Mouse (Mus musculus) embryonic facial prominence, embryonic 13.5 days (tissue): ENCODE results near the gene Pnkd. TPM values are rescaled to one million over a fixed set of nuclear protein-coding genes. Genes with fewer than 3 reads are reported as not detected.

Experiments used
- microRNA counts: library from miRNA; unstranded; fragments of <30 nt; microRNA quantifications from one replicate; lab custom pipeline; 2016
- microRNA-seq: library from miRNA; unstranded; fragments of <30 nt; microRNA quantifications from one replicate; pipeline ENCODE4, GENCODE M21; 2016
- polyA plus RNA-seq: library from polyadenylated mRNA; unstranded; fragments of >200 nt; fragmentation: Nextera tagmentation; extraction: Ambion mirVana; gene quantifications from 2 replicates; pipeline ENCODE4 v1.2.1, GENCODE M21; 2015

Pnkd gene
- polyA plus RNA-seq, 1 experiment from 2014 or later = 112 TPM

MicroRNA genes within 50 kb of the gene (microRNA counts, 519-probe panel; counts per million panel counts)
- 3,692 counts per million, percentile 82 among the panel's probes with 10 or more counts for microRNA mmu-miR-26b (lab: Ali Mortazavi, UCI)

Small RNA genes lying within 50 kb of the gene (microRNA-seq; reads per million reads assigned to microRNA genes)
- 33,064 reads per million, percentile 98 among the genes with 10 or more reads in this experiment for gene Mir26b

Other genes with a start within 250 kb of the Pnkd start
- 38.5 and 39.3 TPM in 2 replicates for gene Tns1, start 160.5 kb upstream of the Pnkd start, polyA plus RNA-seq
- gene Rufy4, start 159.4 kb upstream of the Pnkd start, polyA plus RNA-seq = 0.22 and 0.23 TPM in 2 replicates
- gene Cxcr2, start 130.9 kb upstream of the Pnkd start, polyA plus RNA-seq = 0.07 TPM in 1 of 2 replicates, not detected in the other
- gene Cxcr1, start 90.3 kb upstream of the Pnkd start, polyA plus RNA-seq = not detected in 2 replicates
- 400 and 419 TPM in 2 replicates for gene Arpc2, start 48.8 kb upstream of the Pnkd start, polyA plus RNA-seq
- 0.20 and 0.33 TPM in 2 replicates for gene Gpbar1, start 6.4 kb upstream of the Pnkd start, polyA plus RNA-seq
- 224 and 225 TPM in 2 replicates for gene Aamp, start 192 bp upstream of the Pnkd start, polyA plus RNA-seq
- 28.4 and 29.4 TPM in 2 replicates for gene Tmbim1, start 20.7 kb downstream of the Pnkd start, polyA plus RNA-seq
- gene Catip, start 77.2 kb downstream of the Pnkd start, polyA plus RNA-seq = 0.63 and 0.77 TPM in 2 replicates
- gene Slc11a1, start 90.3 kb downstream of the Pnkd start, polyA plus RNA-seq = 1.8 and 2.8 TPM in 2 replicates
- 91.0 and 92.3 TPM in 2 replicates for gene Ctdsp1, start 106.6 kb downstream of the Pnkd start, polyA plus RNA-seq
- gene Vil1, start 124.4 kb downstream of the Pnkd start, polyA plus RNA-seq = 0.20 and 2.0 TPM in 2 replicates
- 68.5 and 70.8 TPM in 2 replicates for gene Cnot9, start 221.1 kb downstream of the Pnkd start, polyA plus RNA-seq